Mouse (Mus musculus) MEL (cell line): ENCODE measurements around the gene Gtpbp10.

Experiments used
- BHLHE40 ChIP-seq: IDR thresholded peaks from 2 replicates; pipeline ENCODE4 v1.6.1; 2012; ENCODE audit warnings: low read depth, mild to moderate bottlenecking, inconsistent platforms, low read length, improper control_type of control experiment, borderline replicate concordance
- CHD1 ChIP-seq: IDR thresholded peaks from 2 replicates; pipeline ENCODE4 v1.6.1; 2012; ENCODE audit warnings: low read depth, mild to moderate bottlenecking, inconsistent platforms, low read length, improper control_type of control experiment
- CTCF ChIP-seq, 3 experiments: IDR thresholded peaks in 2 of 3; conservative IDR thresholded peaks in 1 of 3; 2 replicates each; pipeline ENCODE4 v1.5.1; 2011 to 2012; ENCODE audit warnings: low read length in 3 of 3, low read depth in 2 of 3, mild to moderate bottlenecking in 2 of 3, improper control_type of control experiment in 1 of 3, inconsistent platforms in 1 of 3, mixed read lengths in 1 of 3, moderate library complexity in 1 of 3; ENCODE audit not compliant: control insufficient read depth in 1 of 3, insufficient read depth in 1 of 3, poor library complexity in 1 of 3, severe bottlenecking in 1 of 3
- EP300 ChIP-seq, 2 experiments: IDR thresholded peaks; 2 replicates each; pipeline ENCODE4 v1.6.1; 2011; ENCODE audit warnings: improper control_type of control experiment in 2 of 2, low read length in 2 of 2, low read depth in 1 of 2, mild to moderate bottlenecking in 1 of 2
- GATA1 ChIP-seq: IDR thresholded peaks from 2 replicates; pipeline ENCODE4 v1.6.1; 2011; ENCODE audit warnings: low read depth, low read length, improper control_type of control experiment
- MAX ChIP-seq: IDR thresholded peaks from 2 replicates; pipeline ENCODE4 v1.6.1; 2011; ENCODE audit warnings: low read length, improper control_type of control experiment
- POLR2A ChIP-seq, 2 experiments: IDR thresholded peaks; 2 replicates each; pipeline ENCODE4 v1.6.1; 2011 to 2012; ENCODE audit warnings: low read length in 2 of 2, mild to moderate bottlenecking in 2 of 2, control low read depth in 1 of 2, improper control_type of control experiment in 1 of 2, low read depth in 1 of 2, moderate library complexity in 1 of 2; ENCODE audit not compliant: control insufficient read depth in 1 of 2, insufficient read depth in 1 of 2, poor library complexity in 1 of 2
- TAL1 ChIP-seq: IDR thresholded peaks from 2 replicates; pipeline ENCODE4 v1.6.1; 2012; ENCODE audit warnings: mild to moderate bottlenecking, inconsistent platforms, low read length, moderate library complexity, mixed read lengths
- TCF12 ChIP-seq: IDR thresholded peaks from 2 replicates; pipeline ENCODE4 v1.6.1; 2014; ENCODE audit warnings: low read depth, mild to moderate bottlenecking, inconsistent platforms, low read length, improper control_type of control experiment, moderate library complexity
- UBTF ChIP-seq: IDR thresholded peaks from 2 replicates; pipeline ENCODE4 v1.6.1; 2012; ENCODE audit warnings: low read depth, mild to moderate bottlenecking, inconsistent platforms, low read length, improper control_type of control experiment, moderate library complexity, borderline replicate concordance; ENCODE audit not compliant: insufficient read depth
- USF1 ChIP-seq: IDR thresholded peaks from 2 replicates; pipeline ENCODE4 v1.6.1; 2014; ENCODE audit warnings: low read depth, mild to moderate bottlenecking, inconsistent platforms, low read length, improper control_type of control experiment, moderate library complexity
- ZC3H11A ChIP-seq: IDR thresholded peaks from 2 replicates; pipeline ENCODE4 v1.6.1; 2012; ENCODE audit warnings: low read depth, mild to moderate bottlenecking, inconsistent platforms, low read length, improper control_type of control experiment
- ZKSCAN1 ChIP-seq: IDR thresholded peaks from 2 replicates; pipeline ENCODE4 v1.6.1; 2012; ENCODE audit warnings: low read depth, mild to moderate bottlenecking, inconsistent platforms, low read length, improper control_type of control experiment, moderate library complexity

DNA sequence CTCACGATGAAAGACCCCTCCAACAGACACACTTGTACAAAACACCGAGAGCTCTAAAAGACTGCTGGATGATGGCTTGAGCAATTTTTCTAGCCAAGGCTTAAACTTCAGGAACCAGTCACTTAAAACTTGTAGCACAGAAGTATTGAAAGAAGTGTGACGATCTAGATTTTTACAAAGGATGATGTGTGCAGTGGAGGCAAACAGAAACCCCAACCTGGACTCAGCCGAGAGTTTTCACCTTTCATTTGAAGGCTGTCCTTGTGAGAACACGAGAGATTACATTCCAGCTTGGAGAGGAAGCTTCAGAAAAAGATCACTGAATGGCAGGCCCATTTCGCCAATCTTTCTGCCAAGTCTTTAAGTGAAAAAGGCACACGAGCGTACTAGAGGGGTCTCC, 460 bp upstream of the Gtpbp10 start:
- TF ChIP-seq ZKSCAN1, result no peak
- TF ChIP-seq CTCF (IDR thresholded peaks at IDR 0.05 in 2 of 3, conservative IDR thresholded peaks at IDR 0.05 in 1 of 3; ENCODE audit: control insufficient read depth in 1 of 3, insufficient read depth in 1 of 3, low read depth in 2 of 3, low read length in 3 of 3, poor library complexity in 1 of 3, severe bottlenecking in 1 of 3), result no peak
- TF ChIP-seq TAL1, result no peak
- no peak for TF ChIP-seq USF1
- TF ChIP-seq TCF12, result no peak
- no peak for TF ChIP-seq ZC3H11A
- TF ChIP-seq EP300 (IDR thresholded peaks at IDR 0.05; ENCODE audit: low read depth in 1 of 2, low read length in 2 of 2), result no peak
- TF ChIP-seq GATA1, result no peak
- no peak for TF ChIP-seq BHLHE40
- TF ChIP-seq MAX, result no peak
- no peak for TF ChIP-seq POLR2A (IDR thresholded peaks at IDR 0.05; ENCODE audit: control insufficient read depth in 1 of 2, insufficient read depth in 1 of 2, low read depth in 1 of 2, low read length in 2 of 2, poor library complexity in 1 of 2)
- no peak for TF ChIP-seq CHD1
- no peak for TF ChIP-seq UBTF
